Mouse (Mus musculus) myocyte (in vitro differentiated cells): ENCODE data around the gene Meis1. TPM values are rescaled to one million over a fixed set of nuclear protein-coding genes. Genes with fewer than 3 reads are reported as not detected.

ENCODE experiments used
- H3K27me3 ChIP-seq: one replicate; pipeline ENCODE4 v1.6.1; 2011; ENCODE audit not compliant: control insufficient read depth, insufficient read depth, insufficient read length
- H3K36me3 ChIP-seq: one replicate; pipeline ENCODE4 v1.6.1; 2011; ENCODE audit not compliant: control insufficient read depth, insufficient read depth
- H3K4me2 ChIP-seq: one replicate; pipeline ENCODE4 v1.6.1; 2011; ENCODE audit warnings: low read depth, control low read depth
- H3K4me3 ChIP-seq: one replicate; pipeline ENCODE4 v1.5.1; 2011; ENCODE audit warnings: mild to moderate bottlenecking, control low read depth, moderate library complexity
- H3K79me2 ChIP-seq: one replicate; pipeline ENCODE4 v1.6.1; 2011; ENCODE audit not compliant: control insufficient read depth, insufficient read depth
- H3ac ChIP-seq: one replicate; pipeline ENCODE4 v1.6.1; 2011; ENCODE audit not compliant: control insufficient read depth, insufficient read length
- CEBPB ChIP-seq: IDR thresholded peaks from 2 replicates; pipeline ENCODE4 v1.6.1; 2011; ENCODE audit warnings: mild to moderate bottlenecking, moderate library complexity; ENCODE audit not compliant: poor library complexity, insufficient read depth, severe bottlenecking
- E2F4 ChIP-seq: IDR thresholded peaks from one replicate; pipeline ENCODE4 v1.6.1; 2011; ENCODE audit warnings: mild to moderate bottlenecking, control low read depth, moderate library complexity; ENCODE audit not compliant: insufficient read depth
- MAX ChIP-seq: IDR thresholded peaks from one replicate; pipeline ENCODE4 v1.6.1; 2011; ENCODE audit warnings: low read depth, mild to moderate bottlenecking, control low read depth
- MYOD1 ChIP-seq, 3 experiments: IDR thresholded peaks; one replicate each; pipeline ENCODE4 v1.6.1; 2011; ENCODE audit warnings: control low read depth in 2 of 3, low read depth in 2 of 3, mild to moderate bottlenecking in 2 of 3, moderate library complexity in 1 of 3; ENCODE audit not compliant: insufficient read length in 2 of 3, control insufficient read depth in 1 of 3
- MYOG ChIP-seq, 3 experiments: IDR thresholded peaks; one replicate each; pipeline ENCODE4 v1.6.1; 2011; ENCODE audit warnings: control low read depth in 2 of 3, low read depth in 2 of 3, mild to moderate bottlenecking in 2 of 3; ENCODE audit not compliant: insufficient read length in 2 of 3, control insufficient read depth in 1 of 3, insufficient read depth in 1 of 3
- POLR2A ChIP-seq: IDR thresholded peaks from one replicate; pipeline ENCODE4 v1.6.1; 2011; ENCODE audit warnings: low read depth, mild to moderate bottlenecking, control low read depth, moderate library complexity; ENCODE audit not compliant: insufficient read length
- POLR2AphosphoS2 ChIP-seq: IDR thresholded peaks from one replicate; pipeline ENCODE4 v1.6.1; 2011; ENCODE audit warnings: low read depth, control low read depth; ENCODE audit not compliant: insufficient read length
- REST ChIP-seq: IDR thresholded peaks from one replicate; pipeline ENCODE4 v1.6.1; 2011; ENCODE audit warnings: mild to moderate bottlenecking, control low read depth, moderate library complexity; ENCODE audit not compliant: insufficient read depth, insufficient read length
- SRF ChIP-seq: IDR thresholded peaks from one replicate; pipeline ENCODE4 v1.6.1; 2011; ENCODE audit warnings: low read depth; ENCODE audit not compliant: control insufficient read depth, insufficient read length
- TCF12 ChIP-seq: IDR thresholded peaks from one replicate; pipeline ENCODE4 v1.6.1; 2011; ENCODE audit warnings: mild to moderate bottlenecking, control low read depth; ENCODE audit not compliant: poor library complexity, insufficient read depth, severe bottlenecking
- TCF3 ChIP-seq: IDR thresholded peaks from one replicate; pipeline ENCODE4 v1.6.1; 2011; ENCODE audit warnings: low read depth, control low read depth; ENCODE audit not compliant: insufficient read length
- USF1 ChIP-seq: IDR thresholded peaks from one replicate; pipeline ENCODE4 v1.6.1; 2011; ENCODE audit warnings: low read depth, mild to moderate bottlenecking, control low read depth, moderate library complexity
- polyA plus RNA-seq: library from polyadenylated mRNA; unstranded; fragments of >200 nt; fragmentation: generic; extraction: Trizol; gene quantifications from one replicate; pipeline ENCODE4 v1.2.1, GENCODE M21; 2012; ENCODE audit warnings: missing spikeins

The Meis1 gene
- polyA plus RNA-seq, 1 experiment = 7.1 TPM

DNA sequence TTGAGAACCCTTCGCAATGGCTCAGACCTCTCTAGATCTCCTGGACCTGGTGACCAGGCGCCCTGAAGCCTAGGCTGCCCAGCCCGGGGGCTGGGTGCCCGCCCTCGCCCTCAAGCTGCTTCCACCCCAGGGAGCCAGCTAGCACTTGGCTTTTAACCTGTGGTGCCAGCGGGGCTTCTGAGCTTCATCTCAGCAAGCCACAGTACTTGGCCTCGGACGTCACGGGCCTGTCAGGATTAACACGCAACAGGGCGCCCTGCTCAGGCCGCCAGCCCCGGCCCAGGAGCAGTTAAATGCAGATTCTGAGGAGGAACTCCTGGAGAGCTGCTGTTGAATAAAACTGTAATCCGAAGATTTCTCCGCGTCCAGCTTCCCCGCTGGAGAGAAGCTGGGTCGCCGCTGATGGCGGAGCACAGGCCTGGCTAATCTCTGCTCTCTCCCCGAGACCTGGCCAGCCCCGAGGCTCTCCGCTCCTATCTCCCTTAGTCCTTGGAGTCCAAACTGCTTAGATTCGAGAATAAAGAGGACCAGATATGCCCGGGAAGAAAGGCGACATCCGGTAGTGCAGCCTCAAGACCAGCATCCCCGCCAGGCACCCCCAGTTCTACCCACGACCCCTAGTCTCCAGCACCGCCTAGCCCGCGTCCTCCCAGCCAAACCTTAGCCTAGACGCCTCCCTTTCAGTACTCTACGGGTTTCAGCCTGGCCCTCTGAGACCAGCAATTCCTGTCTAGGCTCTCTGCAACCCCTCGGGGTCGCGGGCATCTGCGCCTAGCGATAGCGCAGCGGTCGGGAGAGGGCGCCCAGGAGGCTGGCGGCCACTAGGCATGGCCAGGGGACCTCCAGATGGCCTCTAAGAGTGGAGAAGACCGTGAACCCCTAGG, 11.0 kb downstream of the Meis1 start:
- H3K4me2 ChIP-seq = no peak overlapping the region
- H3K36me3 ChIP-seq = peaks cover 28% of the 10 kb centered on the region
- no peak overlapping the region for H3ac ChIP-seq
- no peak overlapping the region for H3K4me3 ChIP-seq
- no peaks in the 10 kb centered on the region for H3K27me3 ChIP-seq
- peaks cover 2% of the 10 kb centered on the region for H3K79me2 ChIP-seq
- no peak for TF ChIP-seq REST
- no peak for TF ChIP-seq SRF
- TF ChIP-seq TCF3 = no peak
- TF ChIP-seq USF1 = no peak
- no peak for TF ChIP-seq MYOG (IDR thresholded peaks at IDR 0.05; ENCODE audit: control insufficient read depth in 1 of 3, insufficient read depth in 1 of 3, insufficient read length in 2 of 3, low read depth in 2 of 3)
- no peak for TF ChIP-seq POLR2A
- no peak for TF ChIP-seq MAX
- TF ChIP-seq E2F4 = no peak
- no peak for TF ChIP-seq TCF12
- TF ChIP-seq CEBPB = no peak
- no peak for TF ChIP-seq MYOD1 (IDR thresholded peaks at IDR 0.05; ENCODE audit: control insufficient read depth in 1 of 3, insufficient read length in 2 of 3, low read depth in 2 of 3)
- no peak for TF ChIP-seq POLR2AphosphoS2

DNA sequence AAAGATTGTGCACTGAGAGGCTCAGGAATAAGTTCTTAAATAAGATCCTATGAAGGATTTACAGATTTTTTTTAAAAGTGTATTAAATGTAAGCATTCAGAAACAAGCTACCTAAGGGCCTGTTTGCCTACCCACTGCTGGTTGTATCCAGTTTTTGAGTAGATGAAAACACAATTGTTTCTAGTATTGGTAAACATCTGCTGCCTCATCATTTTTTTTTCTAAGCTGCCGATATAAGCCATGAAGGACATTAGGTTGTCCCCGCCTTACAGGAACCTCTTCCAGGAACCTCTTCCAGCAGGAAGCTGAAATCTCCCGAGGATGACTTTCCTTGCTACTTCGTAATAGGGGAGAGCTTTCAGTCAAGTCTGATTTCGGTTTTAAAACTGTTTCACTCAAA, 11.7 kb downstream of the Meis1 start:
- Histone ChIP-seq H3K4me2 (no peak overlapping the region), H3K4me3 (no peak overlapping the region), H3K79me2 (no peaks in the 10 kb centered on the region), H3ac (no peak overlapping the region), H3K27me3 (no peaks in the 10 kb centered on the region), H3K36me3 (peaks cover 28% of the 10 kb centered on the region)
- TF ChIP-seq CEBPB = no peak
- no peak for TF ChIP-seq USF1
- no peak for TF ChIP-seq TCF3
- no peak for TF ChIP-seq MYOD1 (IDR thresholded peaks at IDR 0.05; ENCODE audit: control insufficient read depth in 1 of 3, insufficient read length in 2 of 3, low read depth in 2 of 3)
- no peak for TF ChIP-seq REST

DNA sequence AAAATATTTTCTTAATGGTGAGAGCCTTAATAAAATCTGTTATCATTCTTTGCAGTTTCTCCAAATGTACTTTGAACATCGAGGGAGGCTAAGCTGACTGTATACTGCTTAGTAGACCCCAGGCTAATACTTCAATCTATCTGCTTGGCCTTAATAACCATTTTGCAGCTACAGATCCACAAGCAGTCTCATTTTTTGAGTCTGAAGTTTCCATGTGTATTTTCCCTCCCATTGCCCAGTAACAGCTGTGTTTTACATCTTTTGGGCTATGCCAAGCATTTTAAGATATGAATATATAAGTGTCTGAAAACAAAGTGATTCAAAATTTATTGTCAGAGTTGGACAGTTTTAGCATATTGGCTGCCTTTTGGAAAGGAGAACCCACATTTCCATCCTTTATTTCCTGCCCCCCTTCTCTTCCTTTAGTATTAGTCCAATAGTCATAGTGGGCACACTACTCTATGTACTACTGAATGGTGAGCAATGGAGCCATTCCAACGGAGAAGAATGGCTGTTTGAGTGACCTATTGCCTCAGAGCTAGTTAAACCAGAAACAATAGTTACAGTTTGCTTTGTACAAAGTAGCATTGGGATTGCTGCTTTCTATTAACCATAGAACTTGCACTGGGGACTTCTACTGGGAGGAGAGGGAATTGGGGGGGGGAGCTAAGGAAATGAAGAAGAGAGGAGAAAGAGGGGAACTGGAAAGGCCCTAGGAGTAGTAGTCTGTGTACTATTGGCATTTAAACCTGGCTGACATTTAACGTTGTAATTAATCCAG, 12.7 kb downstream of the Meis1 start:
- Histone ChIP-seq H3K79me2 (no peaks in the 10 kb centered on the region), H3K4me2 (no peak overlapping the region), H3K36me3 (peaks cover 20% of the 10 kb centered on the region), H3ac (no peak overlapping the region), H3K4me3 (no peak overlapping the region), H3K27me3 (no peaks in the 10 kb centered on the region)
- TF ChIP-seq TCF12 (no peak), MAX (no peak)

DNA sequence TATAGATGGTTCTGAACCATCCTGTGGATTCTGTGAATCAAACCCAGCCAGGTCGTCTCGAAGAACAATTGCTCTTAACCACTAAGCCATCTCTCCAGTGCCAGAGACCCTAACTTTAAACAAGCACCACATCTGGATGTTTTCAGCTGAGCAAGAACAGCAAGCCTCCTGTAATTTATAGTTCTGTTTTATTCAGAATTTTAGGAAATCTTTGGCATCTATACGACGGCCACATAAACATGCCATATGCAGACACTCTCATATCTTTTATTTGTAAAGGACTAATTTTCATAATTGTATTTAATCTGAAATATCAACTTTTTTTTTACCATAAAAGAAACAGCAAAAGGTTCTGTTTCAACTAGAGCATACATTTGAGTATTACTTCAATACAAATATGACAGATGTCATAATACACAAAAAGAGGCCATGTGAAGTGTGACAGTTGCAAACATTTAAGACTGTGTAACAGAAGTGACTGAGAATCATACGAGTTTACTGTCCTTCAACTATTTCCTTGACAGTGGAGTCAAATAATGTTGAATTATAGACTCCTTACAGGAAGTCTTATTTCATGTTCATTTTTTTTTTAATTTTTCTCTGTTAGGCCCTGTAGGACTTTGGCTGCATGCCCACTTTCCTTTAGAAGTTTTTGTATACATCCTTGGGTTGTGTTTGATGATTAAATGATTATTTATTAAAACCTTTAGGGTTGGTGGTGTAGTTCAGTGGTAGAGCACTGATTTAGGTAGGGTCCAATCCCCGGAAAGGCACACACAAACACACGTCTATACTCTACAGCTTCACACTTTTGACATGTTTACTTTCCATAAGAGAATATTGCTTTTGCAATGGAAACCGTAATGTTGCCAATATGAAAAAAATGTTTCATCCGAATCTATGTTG, 13.5 kb downstream of the Meis1 start:
- no peaks in the 10 kb centered on the region for H3K27me3 ChIP-seq
- H3K36me3 ChIP-seq = peaks cover 12% of the 10 kb centered on the region
- H3ac ChIP-seq = no peak overlapping the region
- TF ChIP-seq USF1 = no peak
- TF ChIP-seq REST = no peak
- TF ChIP-seq SRF = no peak
- TF ChIP-seq MYOG (IDR thresholded peaks at IDR 0.05; ENCODE audit: control insufficient read depth in 1 of 3, insufficient read depth in 1 of 3, insufficient read length in 2 of 3, low read depth in 2 of 3) = no peak
- no peak for TF ChIP-seq MYOD1 (IDR thresholded peaks at IDR 0.05; ENCODE audit: control insufficient read depth in 1 of 3, insufficient read length in 2 of 3, low read depth in 2 of 3)
- no peak for TF ChIP-seq POLR2A
- H3K4me3 ChIP-seq = no peak overlapping the region
- no peak overlapping the region for H3K4me2 ChIP-seq
- no peaks in the 10 kb centered on the region for H3K79me2 ChIP-seq

DNA sequence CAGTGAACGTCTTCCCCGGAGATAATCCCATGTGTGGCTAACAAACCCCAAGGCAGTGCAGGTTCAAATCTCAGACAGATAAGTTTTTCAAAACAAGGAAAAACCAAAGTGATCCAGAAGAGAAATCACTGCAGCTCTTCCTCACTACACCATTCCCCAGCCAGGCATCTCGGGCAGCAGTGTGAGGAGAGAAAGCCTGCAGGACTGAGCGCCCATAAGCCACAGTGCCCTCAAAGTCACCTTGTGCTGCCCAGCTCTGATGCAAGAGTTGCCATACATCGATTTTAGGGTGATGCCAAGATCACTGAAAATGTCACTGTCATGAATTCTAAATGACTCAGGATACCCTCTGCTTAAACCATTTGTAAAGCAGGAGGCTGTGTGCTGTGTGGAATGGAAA, 15.7 kb downstream of the Meis1 start:
- Histone ChIP-seq H3K36me3 (peaks cover 11% of the 10 kb centered on the region), H3K79me2 (no peaks in the 10 kb centered on the region), H3K4me2 (no peak overlapping the region), H3K27me3 (no peaks in the 10 kb centered on the region), H3ac (no peak overlapping the region), H3K4me3 (no peak overlapping the region)
- no peak for TF ChIP-seq MAX
- no peak for TF ChIP-seq TCF12
- no peak for TF ChIP-seq TCF3
- TF ChIP-seq MYOD1 (IDR thresholded peaks at IDR 0.05; ENCODE audit: control insufficient read depth in 1 of 3, insufficient read length in 2 of 3, low read depth in 2 of 3) = no peak
- TF ChIP-seq REST = no peak
- no peak for TF ChIP-seq POLR2AphosphoS2
- TF ChIP-seq USF1 = no peak
- TF ChIP-seq SRF = no peak
- no peak for TF ChIP-seq MYOG (IDR thresholded peaks at IDR 0.05; ENCODE audit: control insufficient read depth in 1 of 3, insufficient read depth in 1 of 3, insufficient read length in 2 of 3, low read depth in 2 of 3)
- no peak for TF ChIP-seq CEBPB
- no peak for TF ChIP-seq POLR2A
- TF ChIP-seq E2F4 = no peak
